Mouse (Mus musculus) limb, embryonic 12.5 days (tissue): ENCODE measurements around the gene Sec23b. TPM values are rescaled to one million over a fixed set of nuclear protein-coding genes. Genes with fewer than 3 reads are reported as not detected.

Experiments
- microRNA-seq: library from miRNA; unstranded; fragments of <30 nt; microRNA quantifications from one replicate; pipeline ENCODE4, GENCODE M21; 2017
- polyA plus RNA-seq: library from polyadenylated mRNA; unstranded; fragments of >200 nt; fragmentation: Nextera tagmentation; extraction: Ambion mirVana; gene quantifications from 2 replicates; pipeline ENCODE4 v1.2.1, GENCODE M21; 2016

The Sec23b gene
- polyA plus RNA-seq, 1 experiment from 2014 or later = 97.5 TPM

Small RNAs within 50 kb of the gene (microRNA-seq; reads per million reads assigned to microRNA genes)
- not detected for gene Gm24823

Other genes starting within 250 kb of the Sec23b start
- gene Ovol2, start 224.1 kb upstream of the Sec23b start, polyA plus RNA-seq = 1.4 and 1.8 TPM in 2 replicates
- 54.6 and 54.7 TPM in 2 replicates for gene Kat14, start 187.2 kb upstream of the Sec23b start, polyA plus RNA-seq
- 0.60 and 1.5 TPM in 2 replicates for gene Pet117, start 187.2 kb upstream of the Sec23b start, polyA plus RNA-seq
- 1.1 and 1.8 TPM in 2 replicates for gene Dzank1, start 28.8 kb upstream of the Sec23b start, polyA plus RNA-seq
- gene Polr3f, start 28.5 kb upstream of the Sec23b start, polyA plus RNA-seq = 35.0 and 36.4 TPM in 2 replicates
- gene Rbbp9, start 5.4 kb upstream of the Sec23b start, polyA plus RNA-seq = 58.2 and 62.5 TPM in 2 replicates
- 43.3 and 46.0 TPM in 2 replicates for gene Smim26, start 37.8 kb downstream of the Sec23b start, polyA plus RNA-seq
- 35.2 and 39.5 TPM in 2 replicates for gene Dtd1, start 43.7 kb downstream of the Sec23b start, polyA plus RNA-seq